Mouse (Mus musculus): ENCODE data around the gene Ccl25. TPM values are rescaled to one million over a fixed set of nuclear protein-coding genes. Genes with fewer than 3 reads are reported as not detected.

Ccl25 gene
- polyA plus RNA-seq, 1 experiment from 2014 or later = 27.1 TPM

DNA sequence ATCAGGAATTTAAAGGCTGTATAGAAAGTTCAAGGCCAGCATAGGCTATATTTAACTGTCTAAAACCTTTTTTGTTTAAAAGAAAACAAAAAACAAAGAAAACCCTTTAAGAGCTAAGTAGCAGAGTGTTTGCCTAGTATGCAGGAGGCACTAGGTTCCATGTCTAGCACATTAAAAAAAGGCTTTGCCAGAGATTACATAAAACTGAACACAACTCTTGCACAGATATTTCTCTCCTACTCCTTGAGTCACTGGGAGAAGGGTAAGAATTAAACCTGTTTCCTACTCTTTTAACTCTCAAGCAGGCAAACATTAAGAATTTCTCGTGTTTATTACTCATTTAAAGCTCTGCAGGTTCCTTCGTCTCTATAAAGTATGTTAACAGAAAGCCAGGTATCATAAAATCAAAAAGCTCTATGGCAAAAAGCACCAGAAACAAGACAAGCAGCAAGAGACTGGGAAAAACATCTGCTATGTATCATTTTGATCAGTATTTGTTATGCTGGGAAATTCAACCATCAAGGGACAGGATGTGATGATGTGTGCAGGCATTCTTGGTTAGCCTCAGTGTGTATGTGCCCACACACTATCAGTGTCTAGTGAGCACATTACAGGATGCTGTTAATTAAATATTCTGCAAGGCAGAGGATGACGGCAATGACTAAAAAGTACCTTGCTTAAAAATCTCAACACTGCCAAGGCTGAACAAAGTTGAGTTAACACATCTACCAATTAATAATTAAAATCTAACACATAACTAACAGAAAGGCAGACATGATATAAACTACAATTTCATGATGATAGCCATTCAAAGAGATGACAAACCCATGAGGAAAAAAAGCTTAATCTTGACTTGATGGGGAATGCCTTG is 11.5 kb upstream of the Ccl25 start:
- Histone ChIP-seq H3K4me1 (ENCODE audit: control insufficient read depth, insufficient read depth, low read length) (no peaks in the 10 kb centered on the region), H3K9ac (ENCODE audit: low read length) (no peak overlapping the region), H3K9me3 (replicated peaks; ENCODE audit: control insufficient read depth, low read length) (no peaks in the 10 kb centered on the region), H3K27ac (ENCODE audit: low read length) (no peak overlapping the region), H3K4me2 (ENCODE audit: low read depth, low read length) (no peak overlapping the region), H3K4me3 (replicated peaks; ENCODE audit: low read length) (no peak overlapping the region), H3K36me3 (ENCODE audit: control insufficient read depth, insufficient read depth, low read length) (peaks cover 24% of the 10 kb centered on the region), H3K27me3 (ENCODE audit: control insufficient read depth, insufficient read depth, low read length) (no peaks in the 10 kb centered on the region)
- ATAC-seq (ENCODE audit: insufficient read depth, low FRiP score) = no peak
- WGBS = 66% methylated on average over 3 of the region's 3 CpGs

GRCm38 (mm10) chr8:4314852-4315251 is 10.2 kb upstream of the Ccl25 start:
- Histone ChIP-seq H3K27ac (ENCODE audit: low read length) (no peak overlapping the region), H3K36me3 (ENCODE audit: control insufficient read depth, insufficient read depth, low read length) (peaks cover 14% of the 10 kb centered on the region; the same call in 1 of the 2 replicates)
- 83% methylated on average over 3 of the region's 3 CpGs for WGBS

GRCm38 (mm10) chr8:4318124-4318523 is 6.9 kb upstream of the Ccl25 start:
- ATAC-seq (ENCODE audit: insufficient read depth, low FRiP score) = no peak
- no peak overlapping the region for H3K4me2 ChIP-seq (ENCODE audit: low read depth, low read length)
- 89% methylated on average over 5 of the region's 5 CpGs for WGBS
- H3K27ac ChIP-seq (ENCODE audit: low read length) = no peak overlapping the region
- H3K9me3 ChIP-seq (replicated peaks; ENCODE audit: control insufficient read depth, low read length) = no peaks in the 10 kb centered on the region
- no peak overlapping the region for H3K9ac ChIP-seq (ENCODE audit: low read length)
- peaks cover 2% of the 10 kb centered on the region; the same call in 1 of the 2 replicates for H3K36me3 ChIP-seq (ENCODE audit: control insufficient read depth, insufficient read depth, low read length)
- no peaks in the 10 kb centered on the region for H3K27me3 ChIP-seq (ENCODE audit: control insufficient read depth, insufficient read depth, low read length)
- H3K4me3 ChIP-seq (replicated peaks; ENCODE audit: low read length) = no peak overlapping the region
- H3K4me1 ChIP-seq (ENCODE audit: control insufficient read depth, insufficient read depth, low read length) = peaks cover 11% of the 10 kb centered on the region

More at GRCm38 (mm10) chr8:4314852-4315251, 10.2 kb upstream of the Ccl25 start:
- H3K9ac ChIP-seq (ENCODE audit: low read length) = no peak overlapping the region
- H3K27me3 ChIP-seq (ENCODE audit: control insufficient read depth, insufficient read depth, low read length) = no peaks in the 10 kb centered on the region
- no peaks in the 10 kb centered on the region for H3K9me3 ChIP-seq (replicated peaks; ENCODE audit: control insufficient read depth, low read length)
- no peaks in the 10 kb centered on the region; the same call in 1 of the 2 replicates for H3K4me1 ChIP-seq (ENCODE audit: control insufficient read depth, insufficient read depth, low read length)
- no peak overlapping the region for H3K4me3 ChIP-seq (replicated peaks; ENCODE audit: low read length)
- ATAC-seq (ENCODE audit: insufficient read depth, low FRiP score) = no peak
- H3K4me2 ChIP-seq (ENCODE audit: low read depth, low read length) = no peak overlapping the region

DNA sequence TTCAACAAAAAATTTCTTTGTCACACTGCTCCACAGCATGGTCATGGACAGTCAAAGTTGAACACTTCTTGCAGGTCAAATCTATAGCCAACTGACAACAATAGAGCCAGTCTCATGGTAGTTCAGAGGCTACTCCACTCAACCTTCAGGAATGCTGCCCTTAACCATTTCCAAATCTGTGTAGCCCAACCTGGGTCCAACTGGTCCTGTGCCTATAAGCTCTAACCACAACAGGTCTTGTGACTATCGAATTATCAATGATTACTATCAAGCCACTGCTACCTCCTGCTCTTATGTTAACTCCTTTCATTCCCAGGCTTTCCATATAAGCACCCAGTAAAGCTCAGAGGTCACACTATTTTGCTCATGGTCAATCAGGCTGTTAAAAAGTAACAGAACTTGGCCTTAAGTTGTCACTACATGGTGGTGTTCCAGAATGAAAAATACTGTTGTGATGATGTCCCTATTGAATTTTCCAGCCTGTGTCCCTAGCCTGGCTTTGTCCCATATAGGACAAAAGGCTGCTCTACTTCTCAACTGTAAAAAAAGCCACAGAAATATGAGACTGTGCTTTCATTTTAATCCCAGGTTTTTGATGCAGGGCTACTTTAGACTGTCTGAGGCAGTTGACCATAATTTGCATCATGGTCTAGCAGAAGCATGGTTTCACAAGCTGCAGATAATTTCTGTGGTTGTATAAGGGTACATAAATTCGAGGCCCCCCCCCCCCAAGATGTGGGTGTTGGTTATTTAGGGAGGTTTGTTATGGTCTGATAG is 6.0 kb upstream of the Ccl25 start:
- H3K9me3 ChIP-seq (replicated peaks; ENCODE audit: control insufficient read depth, low read length) = no peaks in the 10 kb centered on the region
- no peak overlapping the region for H3K4me3 ChIP-seq (replicated peaks; ENCODE audit: low read length)
- H3K4me2 ChIP-seq (ENCODE audit: low read depth, low read length) = no peak overlapping the region
- H3K36me3 ChIP-seq (ENCODE audit: control insufficient read depth, insufficient read depth, low read length) = peaks cover 2% of the 10 kb centered on the region; the same call in 1 of the 2 replicates
- 75% methylated on average over 2 of the region's 2 CpGs for WGBS
- H3K27me3 ChIP-seq (ENCODE audit: control insufficient read depth, insufficient read depth, low read length) = no peaks in the 10 kb centered on the region
- no peak for ATAC-seq (ENCODE audit: insufficient read depth, low FRiP score)
- no peak overlapping the region for H3K9ac ChIP-seq (ENCODE audit: low read length)
- no peak overlapping the region for H3K27ac ChIP-seq (ENCODE audit: low read length)
- H3K4me1 ChIP-seq (ENCODE audit: control insufficient read depth, insufficient read depth, low read length) = peaks cover 20% of the 10 kb centered on the region

- 89% methylated on average over 11 of the region's 11 CpGs for WGBS
- Histone ChIP-seq H3K4me1 (ENCODE audit: control insufficient read depth, insufficient read depth, low read length) (peaks cover 20% of the 10 kb centered on the region), H3K4me3 (replicated peaks; ENCODE audit: low read length) (no peak overlapping the region), H3K9me3 (replicated peaks; ENCODE audit: control insufficient read depth, low read length) (no peaks in the 10 kb centered on the region), H3K9ac (ENCODE audit: low read length) (no peak overlapping the region), H3K36me3 (ENCODE audit: control insufficient read depth, insufficient read depth, low read length) (peaks cover 2% of the 10 kb centered on the region; the same call in 1 of the 2 replicates), H3K27me3 (ENCODE audit: control insufficient read depth, insufficient read depth, low read length) (no peaks in the 10 kb centered on the region), H3K4me2 (ENCODE audit: low read depth, low read length) (no peak overlapping the region), H3K27ac (ENCODE audit: low read length) (no peak overlapping the region)
- ATAC-seq (ENCODE audit: insufficient read depth, low FRiP score) = no peak
Observed at GRCm38 (mm10) chr8:4319573-4319872, 5.5 kb upstream of the Ccl25 start.

DNA sequence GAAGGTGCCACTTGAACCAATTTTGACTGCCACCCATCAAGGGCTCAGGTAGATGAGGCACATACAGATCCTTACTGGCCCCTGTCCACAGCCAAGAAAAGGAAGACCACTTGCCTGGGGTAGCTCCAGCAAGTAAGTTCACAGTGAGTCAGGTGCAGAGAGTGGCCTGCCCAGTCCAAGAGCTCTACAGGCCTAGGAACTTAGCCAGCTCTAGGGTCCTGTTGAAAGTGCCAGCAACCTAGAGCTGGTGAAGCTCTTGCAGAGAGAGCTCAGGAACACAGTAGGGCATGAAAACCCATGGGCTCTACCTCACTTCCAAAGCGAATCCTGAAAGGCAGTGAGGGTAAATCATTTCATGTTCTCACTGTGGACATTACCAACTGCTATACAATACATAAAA is 4.6 kb upstream of the Ccl25 start:
- Histone ChIP-seq H3K9me3 (replicated peaks; ENCODE audit: control insufficient read depth, low read length) (no peaks in the 10 kb centered on the region), H3K9ac (ENCODE audit: low read length) (no peak overlapping the region), H3K4me3 (replicated peaks; ENCODE audit: low read length) (no peak overlapping the region), H3K27ac (ENCODE audit: low read length) (no peak overlapping the region), H3K4me1 (ENCODE audit: control insufficient read depth, insufficient read depth, low read length) (peaks cover 20% of the 10 kb centered on the region), H3K36me3 (ENCODE audit: control insufficient read depth, insufficient read depth, low read length) (peaks cover 2% of the 10 kb centered on the region; the same call in 1 of the 2 replicates), H3K4me2 (ENCODE audit: low read depth, low read length) (no peak overlapping the region), H3K27me3 (ENCODE audit: control insufficient read depth, insufficient read depth, low read length) (no peaks in the 10 kb centered on the region)
- no peak for ATAC-seq (ENCODE audit: insufficient read depth, low FRiP score)
- 90% methylated on average over 1 of the region's 1 CpGs for WGBS

GRCm38 (mm10) chr8:4321031-4321430 is 4.0 kb upstream of the Ccl25 start:
- Histone ChIP-seq H3K4me1 (ENCODE audit: control insufficient read depth, insufficient read depth, low read length) (peaks cover 25% of the 10 kb centered on the region), H3K27ac (ENCODE audit: low read length) (no peak overlapping the region), H3K27me3 (ENCODE audit: control insufficient read depth, insufficient read depth, low read length) (no peaks in the 10 kb centered on the region), H3K4me2 (ENCODE audit: low read depth, low read length) (no peak overlapping the region), H3K36me3 (ENCODE audit: control insufficient read depth, insufficient read depth, low read length) (peaks cover 2% of the 10 kb centered on the region; the same call in 1 of the 2 replicates), H3K9ac (ENCODE audit: low read length) (no peak overlapping the region), H3K4me3 (replicated peaks; ENCODE audit: low read length) (no peak overlapping the region), H3K9me3 (replicated peaks; ENCODE audit: control insufficient read depth, low read length) (no peaks in the 10 kb centered on the region)
- WGBS = 66% methylated on average over 2 of the region's 2 CpGs
- no peak for ATAC-seq (ENCODE audit: insufficient read depth, low FRiP score)

- peaks cover 2% of the 10 kb centered on the region; the same call in 1 of the 2 replicates for H3K36me3 ChIP-seq (ENCODE audit: control insufficient read depth, insufficient read depth, low read length)
- H3K4me3 ChIP-seq (replicated peaks; ENCODE audit: low read length) = no peak overlapping the region
- no peaks in the 10 kb centered on the region for H3K9me3 ChIP-seq (replicated peaks; ENCODE audit: control insufficient read depth, low read length)
- H3K27ac ChIP-seq (ENCODE audit: low read length) = no peak overlapping the region
- no peak for ATAC-seq (ENCODE audit: insufficient read depth, low FRiP score)
- H3K9ac ChIP-seq (ENCODE audit: low read length) = no peak overlapping the region
- H3K27me3 ChIP-seq (ENCODE audit: control insufficient read depth, insufficient read depth, low read length) = no peaks in the 10 kb centered on the region
- 30% methylated on average over 2 of the region's 2 CpGs for WGBS
- H3K4me1 ChIP-seq (ENCODE audit: control insufficient read depth, insufficient read depth, low read length) = peaks cover 26% of the 10 kb centered on the region
- H3K4me2 ChIP-seq (ENCODE audit: low read depth, low read length) = no peak overlapping the region
Observed at GRCm38 (mm10) chr8:4322470-4322869, 2.5 kb upstream of the Ccl25 start.

DNA sequence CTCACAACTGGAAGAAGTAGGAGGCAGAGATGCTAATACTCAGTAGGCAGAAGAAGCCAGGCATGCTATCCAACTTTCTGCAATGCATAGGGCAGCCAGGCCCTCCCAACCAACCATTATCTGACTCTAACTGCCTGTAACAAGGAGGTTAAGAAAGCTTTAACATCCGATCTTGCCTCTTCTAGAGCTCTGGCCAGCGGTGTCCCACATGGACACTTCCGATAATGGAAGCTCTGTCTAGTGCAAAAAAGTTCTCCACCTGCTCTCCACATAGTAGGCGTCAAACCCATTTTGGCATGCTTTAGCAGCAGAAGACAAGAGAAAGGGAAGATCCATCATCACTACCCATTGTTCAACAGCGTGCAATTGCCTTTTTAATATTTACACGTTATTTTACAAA is 1.1 kb upstream of the Ccl25 start:
- peaks cover 26% of the 10 kb centered on the region for H3K4me1 ChIP-seq (ENCODE audit: control insufficient read depth, insufficient read depth, low read length)
- H3K9me3 ChIP-seq (replicated peaks; ENCODE audit: control insufficient read depth, low read length) = no peaks in the 10 kb centered on the region
- 0 out of 2 replicates have a peak overlapping the region, but pooled peaks have one; percentile 8 for H3K27ac ChIP-seq (ENCODE audit: low read length)
- WGBS = under 1% methylated on average over 6 of the region's 6 CpGs
- peaks cover 9% of the 10 kb centered on the region; the same call in 1 of the 2 replicates for H3K36me3 ChIP-seq (ENCODE audit: control insufficient read depth, insufficient read depth, low read length)
- no peak for ATAC-seq (ENCODE audit: insufficient read depth, low FRiP score)
- no peaks in the 10 kb centered on the region for H3K27me3 ChIP-seq (ENCODE audit: control insufficient read depth, insufficient read depth, low read length)
- H3K4me3 ChIP-seq (replicated peaks; ENCODE audit: low read length) = peak overlapping the region; percentile 95
- peak overlapping the region; percentile 99 for H3K9ac ChIP-seq (ENCODE audit: low read length)
- H3K4me2 ChIP-seq (ENCODE audit: low read depth, low read length) = peak overlapping the region; percentile 97
